Comparison of ENCODE assay signal across 26 mouse cellular contexts in genomic region chrX:161753514-161753913, GRCm38 (mm10). TPM values are rescaled to one million over a fixed set of nuclear protein-coding genes. Genes with fewer than 3 reads are reported as not detected.
DNase-seq lines count a peak whose midpoint lies in the region; ATAC-seq and TF ChIP-seq lines count a peak whose summit lies in the region.
"Had no signal": no experiment of that assay in that cellular context is flagged by ENCODE, and none has a peak within 500 bp of the region (broad histone marks: within the 10 kb centered on the region; RNA-seq: fewer than 3 reads in every experiment).

No protein-coding gene starts in this region.

- H3K4me2 ChIP-seq in neural tube, embryonic 15.5 days, result no peak overlapping the region
- H3K4me2 ChIP-seq in CH12.LX (ENCODE audit: insufficient read depth, low read depth, poor library complexity, severe bottlenecking), result no peak overlapping the region

- dilution Hi-C loops in CH12.LX (cut with MboI; ENCODE audit: extremely low pct_ligation_motif_present, extremely low pct_unique_long_range_greater_than_20kb, low sequenced_read_pairs), result no loop called here

- H3K9me3 ChIP-seq in neural tube, embryonic 15.5 days (replicated peaks), result no peaks in the 10 kb centered on the region
- H3K9me3 ChIP-seq in CH12.LX (replicated peaks; ENCODE audit: low read length), result no peaks in the 10 kb centered on the region
- H3K9me3 ChIP-seq: G1E had no signal

- intact Hi-C loops in gastrocnemius, adult 2 months (cut with DNase I), result no loop called here
- intact Hi-C loops in left cerebral cortex, adult 2 months (cut with DNase I), result no loop called here

- no peak overlapping the region for H3K4me3 ChIP-seq in neural tube, embryonic 15.5 days (replicated peaks)
- H3K4me3 ChIP-seq in CH12.LX (replicated peaks in 1 of 3; ENCODE audit: low read depth in 2 of 3, low read length in 2 of 3, poor library complexity in 1 of 3), result no peak overlapping the region
- H3K4me3 ChIP-seq in gastrocnemius, adult 2 months, result no peak overlapping the region
- H3K4me3 ChIP-seq in left cerebral cortex, adult 2 months, result no peak overlapping the region

- H3K27me3 ChIP-seq in neural tube, embryonic 15.5 days (replicated peaks), result no peaks in the 10 kb centered on the region
- H3K27me3 ChIP-seq in CH12.LX (replicated peaks), result no peaks in the 10 kb centered on the region

- H3K4me1 ChIP-seq in neural tube, embryonic 15.5 days, result no peaks in the 10 kb centered on the region
- H3K4me1 ChIP-seq in CH12.LX (ENCODE audit: control insufficient read depth in 1 of 2, insufficient read depth in 2 of 2), result peaks cover 0 to 7% of the 10 kb centered on the region in 2 experiments; a peak in 1 of 4 replicates

- TF ChIP-seq EP300 in CH12.LX (IDR thresholded peaks at IDR 0.05; ENCODE audit: low read length), result peak; percentile 96

- in situ Hi-C loops in CH12.LX (cut with MboI; ENCODE audit: low pct_ligation_motif_present, low pct_unique_long_range_greater_than_20kb, low sequenced_read_pairs), result no loop called here

- no peaks in the 10 kb centered on the region for H3K79me2 ChIP-seq in CH12.LX (replicated peaks; ENCODE audit: control insufficient read depth, extremely low read depth, insufficient read depth, poor library complexity, severe bottlenecking)

- no peak overlapping the region for H3K9ac ChIP-seq in neural tube, embryonic 15.5 days (replicated peaks)
- no peak overlapping the region for H3K9ac ChIP-seq in CH12.LX (ENCODE audit: insufficient read depth, low read depth)

- TF ChIP-seq RAD21 in CH12.LX (IDR thresholded peaks at IDR 0.05; ENCODE audit: low read depth, low read length), result no peak

- TF ChIP-seq POLR2A in CH12.LX (IDR thresholded peaks at IDR 0.05; ENCODE audit: low read depth, low read length), result no peak

- WGBS in neural tube, embryonic 15.5 days, result 70% methylated on average over 2 of the region's 2 CpGs

- peak; percentile 38; the same call in 1 of the 2 replicates for ATAC-seq in neural tube, embryonic 15.5 days (ENCODE audit: low FRiP score)
- ATAC-seq: activated CD4-positive, CD25-positive, alpha-beta regulatory T cell, adult 4 months; CD4-positive, CD25-positive, alpha-beta regulatory T cell, adult 4 months; Patski had no signal

- H3K27ac ChIP-seq in neural tube, embryonic 15.5 days (replicated peaks), result no peak overlapping the region
- H3K27ac ChIP-seq in CH12.LX (ENCODE audit: insufficient read depth, low read depth), result no peak overlapping the region
- H3K27ac ChIP-seq in gastrocnemius, adult 2 months, result no peak overlapping the region
- no peak overlapping the region for H3K27ac ChIP-seq in left cerebral cortex, adult 2 months

- H3K36me3 ChIP-seq in neural tube, embryonic 15.5 days, result no peaks in the 10 kb centered on the region
- H3K36me3 ChIP-seq in CH12.LX (replicated peaks in 1 of 2; ENCODE audit: control insufficient read depth in 1 of 2, insufficient read depth in 1 of 2, low read length in 1 of 2), result no peaks in the 10 kb centered on the region
- H3K36me3 ChIP-seq: G1E had no signal

- TF ChIP-seq CTCF in CH12.LX (conservative IDR thresholded peaks at IDR 0.05 in 1 of 2, IDR thresholded peaks at IDR 0.05 in 1 of 2; ENCODE audit: low read depth in 2 of 2, low read length in 2 of 2), result no peak
- TF ChIP-seq CTCF in gastrocnemius, adult 2 months (IDR thresholded peaks at IDR 0.05), result no peak
- no peak for TF ChIP-seq CTCF in left cerebral cortex, adult 2 months (IDR thresholded peaks at IDR 0.05)

- DNase-seq in neural tube, embryonic 10.5 days (ENCODE audit: extremely low spot score, low spot score), result no peak
- peak; percentile 2 for DNase-seq in 416B (ENCODE audit: low read depth)
- DNase-seq in CH12.LX (ENCODE audit: extremely low read depth), result peak; percentile 72
- DNase-seq in Muller cell, postnatal 12 days (ENCODE audit: inconsistent ontology term), result peak; percentile 67
- DNase-seq in frontal cortex, postnatal 10 days (ENCODE audit: low spot score in 2 of 2), result no peak
- DNase-seq in gastrocnemius, adult 2 months, result no peak
- DNase-seq in left cerebral cortex, adult 2 months (ENCODE audit: extremely low spot score in 1 of 2, low spot score in 2 of 2), result no peak
- DNase-seq: adrenal gland, adult 2 months; adrenal gland, adult 8-10 months; adrenal gland, postnatal 10 days; adrenal gland, postnatal 14 days; adrenal gland, postnatal 25 days; adrenal gland, postnatal 36 days; B cell, adult 2 months; cerebellum, adult 11 months; cerebellum, adult 11-12 months; cerebellum, adult 18-20 months; cerebellum, adult 2 months; cerebellum, adult 8-10 months had no signal

TF ChIP-seq in CH12.LX, 34 proteins besides CTCF, POLR2A, EP300 and RAD21:
- TF ChIP-seq E2F4 (IDR thresholded peaks at IDR 0.05; ENCODE audit: insufficient replicate concordance, low read depth, low read length), result no peak
- TF ChIP-seq POLR2AphosphoS2 (IDR thresholded peaks at IDR 0.05; ENCODE audit: low read depth, low read length), result no peak
- no peak for TF ChIP-seq ZMIZ1 (IDR thresholded peaks at IDR 0.05; ENCODE audit: low read depth, low read length)
- no peak for TF ChIP-seq SIN3A (IDR thresholded peaks at IDR 0.05; ENCODE audit: low read length)
- TF ChIP-seq GABPA (IDR thresholded peaks at IDR 0.05; ENCODE audit: insufficient replicate concordance, low read depth, low read length), result no peak
- TF ChIP-seq RCOR1 (conservative IDR thresholded peaks at IDR 0.05; ENCODE audit: low read depth, low read length), result peak; percentile 74; the same call in 1 of the 2 replicates
- TF ChIP-seq MAX (IDR thresholded peaks at IDR 0.05; ENCODE audit: low read length), result no peak
- TF ChIP-seq UBTF (IDR thresholded peaks at IDR 0.05; ENCODE audit: low read depth, low read length), result no peak
- peak; percentile 59; the same call in 1 of the 2 replicates for TF ChIP-seq MEF2A (IDR thresholded peaks at IDR 0.05; ENCODE audit: borderline replicate concordance, low read depth, low read length)
- peak; percentile 66; the same call in 1 of the 2 replicates for TF ChIP-seq MAFK (IDR thresholded peaks at IDR 0.05; ENCODE audit: insufficient replicate concordance, low read length)
- TF ChIP-seq ELF1 (IDR thresholded peaks at IDR 0.05; ENCODE audit: low read depth, low read length), result no peak
- TF ChIP-seq ETS1 (conservative IDR thresholded peaks at IDR 0.05; ENCODE audit: low read depth, low read length), result peak; percentile 95
- no peak for TF ChIP-seq ZC3H11A (IDR thresholded peaks at IDR 0.05; ENCODE audit: low read depth, low read length)
- TF ChIP-seq ZKSCAN1 (IDR thresholded peaks at IDR 0.05; ENCODE audit: borderline replicate concordance, low read depth, low read length), result no peak
- TF ChIP-seq CHD1 (IDR thresholded peaks at IDR 0.05; ENCODE audit: low read depth, low read length), result no peak
- no peak for TF ChIP-seq SMC3 (IDR thresholded peaks at IDR 0.05; ENCODE audit: low read depth, low read length)
- no peak for TF ChIP-seq TBP (conservative IDR thresholded peaks at IDR 0.05; ENCODE audit: low read depth, low read length)
- TF ChIP-seq ZNF384 (IDR thresholded peaks at IDR 0.05; ENCODE audit: low read depth, low read length), result no peak
- TF ChIP-seq NRF1 (IDR thresholded peaks at IDR 0.05; ENCODE audit: low read depth, low read length), result no peak
- no peak for TF ChIP-seq NELFE (IDR thresholded peaks at IDR 0.05; ENCODE audit: low read depth, low read length)
- peak; percentile 24; the same call in 1 of the 2 replicates for TF ChIP-seq TCF12 (IDR thresholded peaks at IDR 0.05; ENCODE audit: low read depth, low read length)
- TF ChIP-seq HCFC1 (IDR thresholded peaks at IDR 0.05; ENCODE audit: low read depth, low read length), result no peak
- TF ChIP-seq BHLHE40 (IDR thresholded peaks at IDR 0.05; ENCODE audit: low read depth, low read length), result peak; percentile 27; the same call in 1 of the 2 replicates
- TF ChIP-seq JUN (IDR thresholded peaks at IDR 0.05; ENCODE audit: insufficient read depth, low read depth, low read length), result peak; percentile 95
- TF ChIP-seq MXI1 (IDR thresholded peaks at IDR 0.05; ENCODE audit: low read depth, low read length), result no peak
- TF ChIP-seq JUND (conservative IDR thresholded peaks at IDR 0.05; ENCODE audit: low read depth, low read length), result peak; percentile 96
- no peak for TF ChIP-seq MAZ (IDR thresholded peaks at IDR 0.05; ENCODE audit: low read depth, low read length)
- TF ChIP-seq MYC (IDR thresholded peaks at IDR 0.05; ENCODE audit: low read depth, low read length), result 0 out of 2 replicates have a peak, but pooled peaks have one; percentile 18
- peak; percentile 86 for TF ChIP-seq IRF4 (IDR thresholded peaks at IDR 0.05; ENCODE audit: low read depth, low read length)
- no peak for TF ChIP-seq USF2 (conservative IDR thresholded peaks at IDR 0.05; ENCODE audit: low read depth, low read length)
- no peak for TF ChIP-seq PAX5 (IDR thresholded peaks at IDR 0.05; ENCODE audit: low read length)
- TF ChIP-seq USF1 (IDR thresholded peaks at IDR 0.05; ENCODE audit: low read depth, low read length), result no peak
- TF ChIP-seq CHD2 (IDR thresholded peaks at IDR 0.05; ENCODE audit: low read length), result peak; percentile 30; the same call in 1 of the 2 replicates
- TF ChIP-seq KAT2A (IDR thresholded peaks at IDR 0.05; ENCODE audit: insufficient replicate concordance, low read length), result no peak

RNA-seq across cellular contexts. Expression of gene Rai2, which starts 36.6 kb away (rescaled TPM):
- polyA plus RNA-seq in neural tube, embryonic 15.5 days (2015; fragmentation: Nextera tagmentation; extraction: Ambion mirVana), result 15.8 and 18.6 TPM in 2 replicates
- total RNA-seq in CH12.LX (2012; rRNA removed) (not detected in 2 replicates), CH12.LX (2014; rRNA removed) (not detected in 2 replicates)
- polyA plus RNA-seq in CH12.LX (2012; ENCODE audit: insufficient read length, low read depth), result not detected in 2 replicates
- 10 to 100 TPM; 20.0 to 36.3 TPM for total RNA-seq in gastrocnemius, adult 2 months (2021)
- 10 to 100 TPM; 15.3 to 18.0 TPM for total RNA-seq in left cerebral cortex, adult 2 months (2021)
- total RNA-seq: ES-E14, MEL had no signal
- polyA plus RNA-seq: CD4-positive, CD25-positive, alpha-beta regulatory T cell, adult 4 months; G1E; Patski had no signal

Comparison
In these comparisons a context has a peak if more than half of its experiments do, and no peak if none do; other contexts are left out.
1. DNase-seq: peak in 416B (single experiment), CH12.LX (single experiment) and Muller cell, postnatal 12 days (single experiment); none in neural tube, embryonic 10.5 days (single experiment), frontal cortex, postnatal 10 days (0 of 2), gastrocnemius, adult 2 months (single experiment) and left cerebral cortex, adult 2 months (0 of 2).
2. RNA of gene Rai2, which starts 36.6 kb away (total RNA-seq): 20.0 to 36.3 TPM in gastrocnemius, adult 2 months and 15.3 to 18.0 TPM in left cerebral cortex, adult 2 months; not detected in CH12.LX; every median in the first group is over 10 times any median in the second.